Mouse (Mus musculus) T-cell, adult 2 months (primary cell): Measurements from ENCODE around the gene Cenph.
"Not testable (repeated sequence)": the region's sequence is repeated elsewhere in the genome, so short reads cannot be mapped to it uniquely, and the experiment has no call there.

ENCODE experiments used
- DNase-seq: peaks from one replicate; pipeline ENCODE4 v3.0.0; 2022; ENCODE audit warnings: low spot score

The Cenph gene

GRCm38 (mm10) chr13:100775252-100776055 lies at the start of gene Cenph:
TSS of gene Cenph (minus strand) at chr13:100775899.
- DNase-seq, result peak; percentile 83

- no peak for DNase-seq
These were observed 49.2 kb upstream of the Cenph start for GRCm38 (mm10) chr13:100824916-100825315.

- DNase-seq, result no peak
These were observed 48.6 kb upstream of the Cenph start for GRCm38 (mm10) chr13:100824306-100824705.

GRCm38 (mm10) chr13:100823863-100824262 lies 48.2 kb upstream of the Cenph start:
- DNase-seq, result no peak

GRCm38 (mm10) chr13:100814451-100814850 lies 38.8 kb upstream of the Cenph start:
- no peak for DNase-seq

- peak; percentile 32 for DNase-seq
These were observed 30.1 kb upstream of the Cenph start for GRCm38 (mm10) chr13:100805776-100806175.

GRCm38 (mm10) chr13:100797171-100797570 lies 21.5 kb upstream of the Cenph start:
- no peak for DNase-seq

GRCm38 (mm10) chr13:100789083-100789482 lies 13.4 kb upstream of the Cenph start:
- DNase-seq, result no peak

GRCm38 (mm10) chr13:100788057-100788456 lies 12.4 kb upstream of the Cenph start:
- not testable (repeated sequence) for DNase-seq

- DNase-seq, result no peak
These were observed 11.8 kb upstream of the Cenph start for GRCm38 (mm10) chr13:100787316-100788010.

- DNase-seq, result peak; percentile 83
These were observed 10.7 kb upstream of the Cenph start, which contains the start of gene Ccnb1 for GRCm38 (mm10) chr13:100786414-100786867. TSS of gene Ccnb1 (minus strand) at chr13:100786570.

GRCm38 (mm10) chr13:100785806-100786413 lies 10.2 kb upstream of the Cenph start:
- peak; percentile 12 for DNase-seq

- no peak for DNase-seq
These were observed 1.8 kb upstream of the Cenph start for GRCm38 (mm10) chr13:100777491-100777890.

- DNase-seq, result no peak
These were observed 1.0 kb upstream of the Cenph start for GRCm38 (mm10) chr13:100776710-100777109.

GRCm38 (mm10) chr13:100776056-100776419 lies 339 bp upstream of the Cenph start:
- DNase-seq, result no peak

- DNase-seq, result no peak
These were observed 995 bp downstream of the Cenph start for GRCm38 (mm10) chr13:100774704-100775103.

GRCm38 (mm10) chr13:100755329-100755728 lies 20.4 kb downstream of the Cenph start:
- DNase-seq, result no peak

GRCm38 (mm10) chr13:100754186-100754585 lies 21.5 kb downstream of the Cenph start:
- no peak for DNase-seq

- no peak for DNase-seq
These were observed 22.7 kb downstream of the Cenph start for GRCm38 (mm10) chr13:100753011-100753410.

GRCm38 (mm10) chr13:100752529-100752928 lies 23.2 kb downstream of the Cenph start:
- no peak for DNase-seq

- no peak for DNase-seq
These were observed 24.3 kb downstream of the Cenph start for GRCm38 (mm10) chr13:100751402-100751801.

- no peak for DNase-seq
These were observed 24.9 kb downstream of the Cenph start for GRCm38 (mm10) chr13:100750799-100751198.

GRCm38 (mm10) chr13:100748638-100749037 lies 27.1 kb downstream of the Cenph start:
- no peak for DNase-seq
